Mouse (Mus musculus): ENCODE data around the gene Atp6v1c2. TPM values are rescaled to one million over a fixed set of nuclear protein-coding genes. Genes with fewer than 3 reads are reported as not detected.

Gene Atp6v1c2
- polyA plus RNA-seq, 1 experiment from 2014 or later = 6.1 TPM

GRCm38 (mm10) chr12:17267316-17267715, 61.8 kb downstream of the Atp6v1c2 start:
- Histone ChIP-seq H3K27me3 (ENCODE audit: control insufficient read depth, insufficient read depth, low read depth, low read length) (no peaks in the 10 kb centered on the region), H3K27ac (ENCODE audit: low read length) (peak overlapping the region; percentile 81; the same call in 1 of the 2 replicates), H3K4me3 (ENCODE audit: low read length) (peak overlapping the region; percentile 97), H3K36me3 (ENCODE audit: control insufficient read depth, insufficient read depth, low read length) (peaks cover 15% of the 10 kb centered on the region), H3K9me3 (ENCODE audit: control insufficient read depth, low read length) (no peaks in the 10 kb centered on the region), H3K9ac (ENCODE audit: low read length) (peak overlapping the region; percentile 94), H3K4me2 (ENCODE audit: low read depth, low read length) (peak overlapping the region; percentile 92), H3K4me1 (replicated peaks; ENCODE audit: control insufficient read depth, insufficient read depth, low read length) (peaks cover 26% of the 10 kb centered on the region)
- no peak for ATAC-seq (ENCODE audit: low read depth)
- 9% methylated on average over 4 of the region's 4 CpGs for WGBS

- peak overlapping the region; percentile 97 for H3K4me3 ChIP-seq (ENCODE audit: low read length)
- peak overlapping the region; percentile 81 for H3K27ac ChIP-seq (ENCODE audit: low read length)
- under 1% methylated on average over 19 of the region's 21 CpGs for WGBS
- H3K4me2 ChIP-seq (ENCODE audit: low read depth, low read length) = peak overlapping the region; percentile 92
- H3K9me3 ChIP-seq (ENCODE audit: control insufficient read depth, low read length) = no peaks in the 10 kb centered on the region
- no peaks in the 10 kb centered on the region for H3K27me3 ChIP-seq (ENCODE audit: control insufficient read depth, insufficient read depth, low read depth, low read length)
- peak; percentile 70; the same call in 1 of the 2 replicates for ATAC-seq (ENCODE audit: low read depth)
- H3K9ac ChIP-seq (ENCODE audit: low read length) = peak overlapping the region; percentile 94
- peaks cover 12% of the 10 kb centered on the region for H3K36me3 ChIP-seq (ENCODE audit: control insufficient read depth, insufficient read depth, low read length)
- H3K4me1 ChIP-seq (replicated peaks; ENCODE audit: control insufficient read depth, insufficient read depth, low read length) = peaks cover 26% of the 10 kb centered on the region
Measured at GRCm38 (mm10) chr12:17266673-17266990, 62.5 kb downstream of the Atp6v1c2 start.

GRCm38 (mm10) chr12:17265971-17266672, 63.0 kb downstream of the Atp6v1c2 start, which contains the start of gene Pdia6:
Gene Pdia6 (plus strand): TSS chr12:17266545.
- Histone ChIP-seq H3K27ac (ENCODE audit: low read length) (peak within 1 kb of the TSS; percentile 81), H3K4me2 (ENCODE audit: low read depth, low read length) (peak within 1 kb of the TSS; percentile 92), H3K27me3 (ENCODE audit: control insufficient read depth, insufficient read depth, low read depth, low read length) (no peaks in the 10 kb centered on the region), H3K9ac (ENCODE audit: low read length) (peak within 1 kb of the TSS; percentile 94), H3K4me1 (replicated peaks; ENCODE audit: control insufficient read depth, insufficient read depth, low read length) (peaks cover 21% of the 10 kb centered on the region), H3K9me3 (ENCODE audit: control insufficient read depth, low read length) (no peaks in the 10 kb centered on the region), H3K4me3 (ENCODE audit: low read length) (peak within 1 kb of the TSS; percentile 97), H3K36me3 (ENCODE audit: control insufficient read depth, insufficient read depth, low read length) (peaks cover 7% of the 10 kb centered on the region)
- ATAC-seq (ENCODE audit: low read depth) = peak; percentile 99
- WGBS = under 1% methylated on average over 40 of the region's 48 CpGs

- Histone ChIP-seq H3K4me1 (replicated peaks; ENCODE audit: control insufficient read depth, insufficient read depth, low read length) (peaks cover 21% of the 10 kb centered on the region), H3K27me3 (ENCODE audit: control insufficient read depth, insufficient read depth, low read depth, low read length) (no peaks in the 10 kb centered on the region), H3K9ac (ENCODE audit: low read length) (no peak overlapping the region), H3K36me3 (ENCODE audit: control insufficient read depth, insufficient read depth, low read length) (no peaks in the 10 kb centered on the region; the same call in 1 of the 2 replicates), H3K9me3 (ENCODE audit: control insufficient read depth, low read length) (no peaks in the 10 kb centered on the region), H3K4me2 (ENCODE audit: low read depth, low read length) (no peak overlapping the region), H3K4me3 (ENCODE audit: low read length) (no peak overlapping the region), H3K27ac (ENCODE audit: low read length) (no peak overlapping the region)
- ATAC-seq (ENCODE audit: low read depth) = no peak
- WGBS = 75% methylated on average over 2 of the region's 2 CpGs
Measured at GRCm38 (mm10) chr12:17264826-17265225, 64.3 kb downstream of the Atp6v1c2 start.

GRCm38 (mm10) chr12:17263881-17264280, 65.3 kb downstream of the Atp6v1c2 start:
- Histone ChIP-seq H3K27ac (ENCODE audit: low read length) (no peak overlapping the region), H3K4me1 (replicated peaks; ENCODE audit: control insufficient read depth, insufficient read depth, low read length) (peaks cover 18% of the 10 kb centered on the region), H3K4me3 (ENCODE audit: low read length) (no peak overlapping the region), H3K36me3 (ENCODE audit: control insufficient read depth, insufficient read depth, low read length) (no peaks in the 10 kb centered on the region), H3K4me2 (ENCODE audit: low read depth, low read length) (no peak overlapping the region), H3K9ac (ENCODE audit: low read length) (no peak overlapping the region), H3K9me3 (ENCODE audit: control insufficient read depth, low read length) (no peaks in the 10 kb centered on the region), H3K27me3 (ENCODE audit: control insufficient read depth, insufficient read depth, low read depth, low read length) (no peaks in the 10 kb centered on the region)
- ATAC-seq (ENCODE audit: low read depth) = no peak
- 54% methylated on average over 3 of the region's 3 CpGs for WGBS

GRCm38 (mm10) chr12:17261005-17261404, 68.2 kb downstream of the Atp6v1c2 start:
- WGBS = 88% methylated on average over 3 of the region's 3 CpGs
- H3K9me3 ChIP-seq (ENCODE audit: control insufficient read depth, low read length) = no peaks in the 10 kb centered on the region
- peaks cover 4% of the 10 kb centered on the region; the same call in 1 of the 2 replicates for H3K4me1 ChIP-seq (replicated peaks; ENCODE audit: control insufficient read depth, insufficient read depth, low read length)
- no peak overlapping the region for H3K4me2 ChIP-seq (ENCODE audit: low read depth, low read length)
- no peak overlapping the region for H3K27ac ChIP-seq (ENCODE audit: low read length)
- no peak overlapping the region for H3K9ac ChIP-seq (ENCODE audit: low read length)
- H3K36me3 ChIP-seq (ENCODE audit: control insufficient read depth, insufficient read depth, low read length) = no peaks in the 10 kb centered on the region
- no peaks in the 10 kb centered on the region for H3K27me3 ChIP-seq (ENCODE audit: control insufficient read depth, insufficient read depth, low read depth, low read length)
- no peak overlapping the region for H3K4me3 ChIP-seq (ENCODE audit: low read length)
- ATAC-seq (ENCODE audit: low read depth) = no peak

GRCm38 (mm10) chr12:17258431-17258830, 70.7 kb downstream of the Atp6v1c2 start:
- Histone ChIP-seq H3K9ac (ENCODE audit: low read length) (no peak overlapping the region), H3K27me3 (ENCODE audit: control insufficient read depth, insufficient read depth, low read depth, low read length) (no peaks in the 10 kb centered on the region; the same call in none of the 2 replicates), H3K36me3 (ENCODE audit: control insufficient read depth, insufficient read depth, low read length) (no peaks in the 10 kb centered on the region), H3K4me1 (replicated peaks; ENCODE audit: control insufficient read depth, insufficient read depth, low read length) (no peaks in the 10 kb centered on the region), H3K27ac (ENCODE audit: low read length) (no peak overlapping the region), H3K9me3 (ENCODE audit: control insufficient read depth, low read length) (no peaks in the 10 kb centered on the region), H3K4me3 (ENCODE audit: low read length) (no peak overlapping the region), H3K4me2 (ENCODE audit: low read depth, low read length) (no peak overlapping the region)
- ATAC-seq (ENCODE audit: low read depth) = no peak
- WGBS = 79% methylated on average over 7 of the region's 7 CpGs

- 6% methylated on average over 9 of the region's 10 CpGs for WGBS
- Histone ChIP-seq H3K4me1 (replicated peaks; ENCODE audit: control insufficient read depth, insufficient read depth, low read length) (no peaks in the 10 kb centered on the region), H3K4me3 (ENCODE audit: low read length) (no peak overlapping the region), H3K9me3 (ENCODE audit: control insufficient read depth, low read length) (no peaks in the 10 kb centered on the region), H3K27ac (ENCODE audit: low read length) (no peak overlapping the region), H3K27me3 (ENCODE audit: control insufficient read depth, insufficient read depth, low read depth, low read length) (no peaks in the 10 kb centered on the region; the same call in none of the 2 replicates), H3K36me3 (ENCODE audit: control insufficient read depth, insufficient read depth, low read length) (no peaks in the 10 kb centered on the region), H3K4me2 (ENCODE audit: low read depth, low read length) (no peak overlapping the region), H3K9ac (ENCODE audit: low read length) (no peak overlapping the region)
- ATAC-seq (ENCODE audit: low read depth) = peak; percentile 74
Measured at GRCm38 (mm10) chr12:17256905-17257304, 72.3 kb downstream of the Atp6v1c2 start.

- Histone ChIP-seq H3K36me3 (ENCODE audit: control insufficient read depth, insufficient read depth, low read length) (no peaks in the 10 kb centered on the region), H3K4me1 (replicated peaks; ENCODE audit: control insufficient read depth, insufficient read depth, low read length) (no peaks in the 10 kb centered on the region), H3K9ac (ENCODE audit: low read length) (no peak overlapping the region), H3K4me3 (ENCODE audit: low read length) (no peak overlapping the region), H3K27ac (ENCODE audit: low read length) (no peak overlapping the region), H3K4me2 (ENCODE audit: low read depth, low read length) (no peak overlapping the region), H3K9me3 (ENCODE audit: control insufficient read depth, low read length) (no peaks in the 10 kb centered on the region), H3K27me3 (ENCODE audit: control insufficient read depth, insufficient read depth, low read depth, low read length) (no peaks in the 10 kb centered on the region; the same call in none of the 2 replicates)
- no peak for ATAC-seq (ENCODE audit: low read depth)
- WGBS = 79% methylated on average over 6 of the region's 6 CpGs
Measured at GRCm38 (mm10) chr12:17255602-17256001, 73.6 kb downstream of the Atp6v1c2 start.
